Mouse (Mus musculus): Measurements from ENCODE around the gene Sh3d19.

DNA sequence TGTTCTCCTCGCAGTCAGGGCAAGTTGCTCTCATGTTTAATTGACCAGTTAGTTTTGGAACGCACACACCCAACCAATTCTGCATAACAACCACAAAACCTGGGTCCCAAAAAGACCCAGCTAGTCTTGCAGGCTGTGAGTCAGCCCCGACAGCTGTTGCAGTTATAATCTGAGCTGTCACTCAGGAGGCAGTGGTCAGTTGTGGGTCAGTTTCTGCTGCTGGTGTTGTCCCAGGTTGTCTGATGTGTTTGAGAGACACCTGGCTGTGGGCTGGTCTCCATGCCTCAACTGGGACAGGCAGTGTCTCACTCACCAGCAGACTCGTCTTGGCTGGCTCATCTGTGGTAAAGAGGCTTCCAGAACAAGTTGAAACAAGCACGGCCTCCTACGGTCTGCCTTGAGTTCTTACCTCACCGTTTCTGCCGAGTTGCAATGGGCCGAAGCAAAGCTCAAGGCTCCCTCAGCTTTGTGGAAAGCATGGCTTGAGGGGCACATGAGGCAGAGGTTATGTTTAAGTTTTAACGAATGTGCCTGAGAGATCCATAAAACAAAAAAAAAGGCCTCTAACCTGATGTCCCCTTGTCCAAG, 18.1 kb upstream of the Sh3d19 start:
- TF ChIP-seq CTCF (IDR thresholded peaks at IDR 0.05; ENCODE audit: control insufficient read depth, insufficient read depth, insufficient read length) (no peak), MAX (IDR thresholded peaks at IDR 0.05) (no peak), USF1 (IDR thresholded peaks at IDR 0.05; ENCODE audit: low read depth) (no peak), MYOG (IDR thresholded peaks at IDR 0.05; ENCODE audit: control insufficient read depth, extremely low read depth, insufficient read length) (no peak), FOSL1 (IDR thresholded peaks at IDR 0.05; ENCODE audit: insufficient read depth, low read length, poor library complexity, severe bottlenecking) (no peak)

Measured in C2C12 (cell line).